Mouse (Mus musculus) forebrain, embryonic 11.5 days (tissue): ENCODE measurements around the gene Speg. TPM values are rescaled to one million over a fixed set of nuclear protein-coding genes. Genes with fewer than 3 reads are reported as not detected.
A peak's percentile ranks its signal among the peaks of the same experiment; 100 is the strongest.

Experiments
- ATAC-seq: fragments of 200-750 bp; cut with Nextera tagmentation; replicated peaks from 2 replicates; pipeline ENCODE4 v1.8.0; 2017; ENCODE audit warnings: moderate TSS enrichment; ENCODE audit not compliant: low FRiP score
- DNase-seq: peaks from one replicate; pipeline ENCODE4 v3.0.0-alpha.2; 2017; ENCODE audit warnings: low spot score
- H3K27ac ChIP-seq: fragments of 300-500 bp; sonication (generic); 2 replicates; pipeline ENCODE4 v1.5.1; 2014; ENCODE audit warnings: low read depth, low read length
- H3K27me3 ChIP-seq: fragments of 300-500 bp; sonication (generic); 2 replicates; pipeline ENCODE4 v1.6.1; 2014; ENCODE audit warnings: mild to moderate bottlenecking, low read length, mixed read lengths; ENCODE audit not compliant: control insufficient read depth, insufficient read depth
- H3K36me3 ChIP-seq: fragments of 300-500 bp; sonication (generic); 2 replicates; pipeline ENCODE4 v1.6.1; 2014; ENCODE audit warnings: mild to moderate bottlenecking, low read length, moderate library complexity, mixed read lengths; ENCODE audit not compliant: control insufficient read depth, insufficient read depth
- H3K4me1 ChIP-seq: fragments of 300-500 bp; sonication (generic); replicated peaks from 2 replicates; pipeline ENCODE4 v1.6.1; 2014; ENCODE audit warnings: low read length, mixed read lengths; ENCODE audit not compliant: control insufficient read depth, insufficient read depth
- H3K4me2 ChIP-seq: fragments of 300-500 bp; sonication (generic); 2 replicates; pipeline ENCODE4 v1.6.1; 2014; ENCODE audit warnings: low read depth, mild to moderate bottlenecking, low read length, moderate library complexity, mixed read lengths; ENCODE audit not compliant: severe bottlenecking
- H3K4me3 ChIP-seq: fragments of 300-500 bp; sonication (generic); 2 replicates; pipeline ENCODE4 v1.5.1; 2014; ENCODE audit warnings: low read depth, low read length
- H3K9ac ChIP-seq: fragments of 300-500 bp; sonication (generic); 2 replicates; pipeline ENCODE4 v1.6.1; 2014; ENCODE audit warnings: low read length
- H3K9me3 ChIP-seq: fragments of 300-500 bp; sonication (generic); 2 replicates; pipeline ENCODE4 v1.6.1; 2016; ENCODE audit warnings: low read length, mixed read lengths; ENCODE audit not compliant: control insufficient read depth
- WGBS: fragments of 180-500 bp; shearing (Covaris S2); extraction: QIAGEN DNeasy Blood & Tissue Kit; methylation state at CpG from one replicate; pipeline ENCODE4 v1.1.7; 2014; 5-methylcytosine and 5-hydroxymethylcytosine counted together
- polyA plus RNA-seq: library from polyadenylated mRNA; unstranded; fragments of >200 nt; fragmentation: Nextera tagmentation; extraction: Ambion mirVana; gene quantifications from 2 replicates; pipeline ENCODE4 v1.2.1, GENCODE M21; 2014

Speg gene
- polyA plus RNA-seq, 1 experiment from 2014 or later: 14.1 TPM

GRCm38 (mm10) chr1:75435475-75436328, 60.6 kb downstream of the Speg start, which contains the start of gene Gmppa:
Gene Gmppa (plus strand): TSS chr1:75435930.
- ATAC-seq (peak; percentile 88), DNase-seq (peak; percentile 87)
- Histone ChIP-seq H3K27ac (no peak within 1 kb of the TSS), H3K36me3 (no peaks in the 10 kb centered on the region), H3K4me2 (peak within 1 kb of the TSS; percentile 67), H3K27me3 (no peaks in the 10 kb centered on the region), H3K9ac (peak within 1 kb of the TSS; percentile 63), H3K4me3 (peak within 1 kb of the TSS; percentile 53), H3K9me3 (no peaks in the 10 kb centered on the region), H3K4me1 (peaks cover 5% of the 10 kb centered on the region; the same call in 1 of the 2 replicates)
- 6% methylated on average over 28 of the region's 28 CpGs for WGBS

- no peak overlapping the region for H3K4me2 ChIP-seq
- no peaks in the 10 kb centered on the region for H3K9me3 ChIP-seq
- no peak overlapping the region for H3K4me3 ChIP-seq
- no peaks in the 10 kb centered on the region for H3K36me3 ChIP-seq
- no peak overlapping the region for H3K9ac ChIP-seq
- H3K27ac ChIP-seq: no peak overlapping the region
- no peak for ATAC-seq
- 82% methylated on average over 8 of the region's 9 CpGs for WGBS
- no peak for DNase-seq
- peaks cover 15% of the 10 kb centered on the region for H3K4me1 ChIP-seq
- no peaks in the 10 kb centered on the region for H3K27me3 ChIP-seq
These were observed 63.7 kb downstream of the Speg start for GRCm38 (mm10) chr1:75438782-75439181.

GRCm38 (mm10) chr1:75440661-75441060, 65.6 kb downstream of the Speg start:
- whole genome bisulfite sequencing: 88% methylated on average over 7 of the region's 7 CpGs
- peaks cover 23% of the 10 kb centered on the region for H3K4me1 ChIP-seq
- H3K27ac ChIP-seq: no peak overlapping the region

GRCm38 (mm10) chr1:75441471-75441996, 66.4 kb downstream of the Speg start:
- Histone ChIP-seq H3K9me3 (no peaks in the 10 kb centered on the region), H3K36me3 (no peaks in the 10 kb centered on the region), H3K4me3 (no peak overlapping the region), H3K4me2 (no peak overlapping the region), H3K27ac (no peak overlapping the region), H3K27me3 (peaks cover 3% of the 10 kb centered on the region), H3K4me1 (peaks cover 23% of the 10 kb centered on the region), H3K9ac (no peak overlapping the region)
- DNase-seq (no peak), ATAC-seq (no peak)
- WGBS: 86% methylated on average over 15 of the region's 15 CpGs

More at GRCm38 (mm10) chr1:75440661-75441060, 65.6 kb downstream of the Speg start:
- no peak for ATAC-seq
- H3K36me3 ChIP-seq: no peaks in the 10 kb centered on the region
- no peak overlapping the region for H3K9ac ChIP-seq
- H3K9me3 ChIP-seq: no peaks in the 10 kb centered on the region
- peaks cover 3% of the 10 kb centered on the region; the same call in 1 of the 2 replicates for H3K27me3 ChIP-seq
- H3K4me2 ChIP-seq: no peak overlapping the region
- DNase-seq: no peak
- H3K4me3 ChIP-seq: no peak overlapping the region

- ATAC-seq (no peak), DNase-seq (no peak)
- 85% methylated on average over 9 of the region's 9 CpGs for WGBS
- Histone ChIP-seq H3K9me3 (no peaks in the 10 kb centered on the region), H3K27me3 (peaks cover 7% of the 10 kb centered on the region), H3K4me2 (no peak overlapping the region), H3K4me3 (no peak overlapping the region), H3K4me1 (peaks cover 28% of the 10 kb centered on the region), H3K27ac (no peak overlapping the region), H3K36me3 (no peaks in the 10 kb centered on the region), H3K9ac (no peak overlapping the region)
These were observed 67.1 kb downstream of the Speg start for GRCm38 (mm10) chr1:75442171-75442570.

- no peak overlapping the region for H3K4me2 ChIP-seq
- DNase-seq: no peak
- H3K4me1 ChIP-seq: peaks cover 35% of the 10 kb centered on the region
- no peaks in the 10 kb centered on the region for H3K36me3 ChIP-seq
- 24% methylated on average over 8 of the region's 8 CpGs for WGBS
- H3K4me3 ChIP-seq: no peak overlapping the region
- peaks cover 14% of the 10 kb centered on the region for H3K27me3 ChIP-seq
- H3K9me3 ChIP-seq: no peaks in the 10 kb centered on the region
- H3K9ac ChIP-seq: no peak overlapping the region
- no peak overlapping the region for H3K27ac ChIP-seq
- no peak for ATAC-seq
These were observed 67.7 kb downstream of the Speg start for GRCm38 (mm10) chr1:75442811-75443210.

GRCm38 (mm10) chr1:75443247-75444024, 68.3 kb downstream of the Speg start:
- H3K36me3 ChIP-seq: no peaks in the 10 kb centered on the region
- no peak overlapping the region for H3K4me2 ChIP-seq
- H3K4me1 ChIP-seq: peaks cover 40% of the 10 kb centered on the region
- H3K27ac ChIP-seq: peak overlapping the region; percentile 41; the same call in 1 of the 2 replicates
- ATAC-seq: no peak
- no peak overlapping the region for H3K4me3 ChIP-seq
- no peak for DNase-seq
- H3K9ac ChIP-seq: peak overlapping the region; percentile 44
- WGBS: 20% methylated on average over 13 of the region's 13 CpGs
- peaks cover 17% of the 10 kb centered on the region for H3K27me3 ChIP-seq
- no peaks in the 10 kb centered on the region for H3K9me3 ChIP-seq

GRCm38 (mm10) chr1:75444208-75444607, 69.1 kb downstream of the Speg start:
- ATAC-seq: no peak
- Histone ChIP-seq H3K36me3 (no peaks in the 10 kb centered on the region), H3K27ac (no peak overlapping the region), H3K4me1 (peaks cover 46% of the 10 kb centered on the region), H3K9ac (no peak overlapping the region), H3K4me3 (no peak overlapping the region), H3K9me3 (no peaks in the 10 kb centered on the region), H3K27me3 (peaks cover 24% of the 10 kb centered on the region), H3K4me2 (no peak overlapping the region)
- no peak for DNase-seq
- 28% methylated on average over 3 of the region's 3 CpGs for whole genome bisulfite sequencing
